Mouse (Mus musculus) kidney, postnatal 14 days (tissue): ENCODE measurements around the gene Hoxa5.

Source experiments
- DNase-seq: peaks from one replicate; pipeline ENCODE4 v3.0.0; 2022; ENCODE audit warnings: mixed read lengths

Gene Hoxa5

DNA sequence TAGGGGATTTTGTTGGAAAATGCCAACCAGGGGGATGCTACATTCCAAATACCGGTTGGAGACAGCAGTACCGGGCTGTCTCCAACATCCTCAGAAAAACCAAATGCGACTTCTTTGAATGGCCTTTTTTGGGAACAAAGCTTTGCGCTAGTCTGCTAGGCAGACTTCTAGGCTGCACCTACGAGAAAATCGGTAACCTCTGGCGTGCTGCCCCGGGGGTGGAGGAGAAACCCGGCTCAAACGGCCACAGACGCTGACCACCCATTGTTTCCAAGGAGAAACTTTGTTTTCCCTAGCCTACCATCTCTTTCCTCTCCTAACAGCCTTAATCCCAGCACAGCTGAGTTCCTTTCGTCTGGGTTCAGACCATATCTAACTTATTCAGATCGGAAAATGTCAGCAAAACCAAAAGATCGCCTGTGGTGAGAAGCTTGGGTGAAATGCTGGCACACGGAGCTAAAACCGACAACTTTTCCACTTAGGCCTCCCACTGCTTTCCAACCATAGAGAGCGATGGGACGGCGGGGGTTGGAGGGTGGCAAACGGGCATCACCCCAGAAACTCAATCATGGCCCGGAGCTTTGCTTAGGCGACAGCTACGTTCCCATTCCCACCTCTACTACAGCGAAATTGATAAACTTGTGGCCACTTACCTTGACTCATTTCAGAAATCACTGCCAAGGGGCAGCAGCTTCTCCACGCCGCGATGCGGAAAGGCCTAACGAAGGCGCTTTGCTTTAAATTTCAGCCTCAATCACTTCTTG is 35.4 kb upstream of the Hoxa5 start:
- DNase-seq, result peak; percentile 50

DNA sequence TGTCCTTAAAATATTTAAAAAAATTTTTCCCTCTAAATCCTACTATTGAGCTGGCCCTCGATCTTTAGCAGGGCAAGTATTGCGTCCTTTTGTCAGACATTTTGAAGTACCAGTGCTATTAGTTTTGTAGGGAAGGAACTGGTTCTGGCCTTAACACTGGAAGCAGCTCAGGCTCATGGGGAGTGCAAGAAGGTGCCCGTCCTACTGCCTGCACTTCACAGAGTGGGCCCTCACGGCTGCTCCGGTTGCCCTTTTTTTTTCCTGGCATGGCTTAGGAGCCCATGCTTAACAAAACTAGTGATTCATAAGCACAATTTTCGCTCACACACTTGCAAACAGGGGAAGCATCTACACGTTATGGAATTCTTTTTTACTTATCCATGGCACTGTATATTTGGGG is 34.6 kb upstream of the Hoxa5 start:
- peak; percentile 34 for DNase-seq

DNA sequence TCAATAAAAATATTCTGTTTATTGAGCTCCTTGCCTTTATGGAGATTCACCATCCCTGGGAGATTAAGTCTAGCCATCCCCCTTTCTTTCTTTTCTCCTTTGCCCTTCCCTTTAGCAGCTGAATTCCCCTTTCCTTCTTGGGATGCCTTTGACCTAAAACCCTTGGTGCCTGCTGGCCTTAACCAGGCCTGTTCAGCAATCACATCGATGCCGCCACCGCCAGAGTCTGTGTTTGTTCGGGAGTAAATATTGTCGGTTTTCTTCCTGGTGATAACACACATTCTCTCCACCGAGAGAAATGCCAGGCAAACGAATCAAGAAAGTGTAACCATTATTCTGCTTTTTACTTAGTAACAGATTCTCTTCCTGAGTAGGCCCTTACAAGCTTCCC is 33.8 kb upstream of the Hoxa5 start:
- DNase-seq, result peak; percentile 35

DNA sequence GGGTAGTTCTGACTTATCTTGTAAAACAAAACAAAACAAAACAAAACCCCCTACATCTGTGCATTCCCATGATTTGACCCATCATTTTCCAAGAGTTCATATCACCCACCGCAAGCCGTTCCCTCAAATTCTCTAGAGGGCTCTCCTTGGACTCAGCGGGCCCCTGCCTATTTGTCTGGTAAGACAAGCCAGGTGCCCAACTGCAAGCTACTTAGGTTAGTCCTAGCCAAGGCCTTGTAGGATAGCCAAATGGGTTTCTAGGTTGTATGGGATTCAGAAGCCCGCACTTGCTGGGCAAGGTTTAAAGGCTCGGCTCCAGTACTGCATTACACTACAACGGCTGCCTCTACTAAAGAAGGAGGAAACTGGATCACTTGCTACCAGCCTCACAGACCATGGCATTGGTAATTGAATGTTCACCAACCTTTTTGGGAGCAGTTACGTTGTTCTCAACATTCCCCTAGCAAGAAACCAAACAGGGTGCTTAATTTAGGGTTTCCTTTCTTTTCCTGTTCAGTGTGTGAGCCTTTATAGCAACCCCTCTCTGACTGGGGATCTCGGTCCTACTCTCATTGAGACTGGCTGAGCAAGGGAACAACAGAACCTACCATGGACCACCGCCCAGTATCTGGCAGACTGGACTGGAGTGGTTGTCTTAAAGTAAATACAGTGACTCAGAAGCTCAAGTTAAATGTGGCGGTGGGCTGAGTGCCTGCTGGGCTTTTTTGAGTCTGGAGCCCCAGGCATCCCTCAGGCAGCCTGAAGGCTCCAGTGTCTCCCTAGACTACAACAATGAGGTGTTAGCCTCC is 33.2 kb upstream of the Hoxa5 start:
- peak; percentile 32 for DNase-seq

DNA sequence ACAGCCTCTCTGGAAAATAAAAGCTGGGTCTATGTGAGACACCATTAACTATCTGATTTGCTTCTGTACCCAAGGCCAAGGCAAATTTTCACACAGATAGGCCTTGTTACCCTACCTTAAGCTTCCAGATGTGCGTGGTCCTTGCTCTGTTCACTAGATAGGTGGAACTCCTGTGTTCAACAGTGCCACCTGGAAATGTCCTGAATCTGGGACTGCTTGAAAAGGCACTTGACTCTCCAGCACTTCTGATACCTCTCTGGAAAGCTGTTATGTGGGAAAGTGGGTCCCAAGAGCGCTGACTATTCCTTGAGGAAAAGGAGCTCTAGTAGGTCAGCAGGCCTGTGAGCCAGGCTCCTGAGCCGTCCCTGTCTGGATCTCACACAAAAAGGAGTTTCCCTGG is 32.4 kb upstream of the Hoxa5 start:
- DNase-seq, result peak; percentile 28

DNA sequence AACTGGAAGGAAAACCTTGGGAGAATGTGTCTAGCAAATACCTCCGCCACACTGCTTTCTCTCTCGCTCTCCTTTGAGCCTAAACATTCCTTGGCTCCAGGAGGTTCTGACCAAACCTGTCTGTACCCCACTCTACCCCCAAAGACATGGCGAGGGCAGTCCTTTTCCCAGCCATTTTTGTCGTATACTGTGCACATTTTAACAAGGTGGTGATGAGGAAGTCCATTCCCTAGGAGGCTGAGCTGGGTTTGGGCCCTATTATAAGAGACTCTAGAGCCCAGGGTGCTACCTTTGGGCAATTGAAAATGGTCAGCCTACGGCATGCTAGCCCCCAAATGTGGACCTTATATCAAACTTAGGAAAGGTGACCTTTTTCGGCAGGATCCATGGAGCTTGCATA is 31.5 kb upstream of the Hoxa5 start:
- DNase-seq, result peak; percentile 17

DNA sequence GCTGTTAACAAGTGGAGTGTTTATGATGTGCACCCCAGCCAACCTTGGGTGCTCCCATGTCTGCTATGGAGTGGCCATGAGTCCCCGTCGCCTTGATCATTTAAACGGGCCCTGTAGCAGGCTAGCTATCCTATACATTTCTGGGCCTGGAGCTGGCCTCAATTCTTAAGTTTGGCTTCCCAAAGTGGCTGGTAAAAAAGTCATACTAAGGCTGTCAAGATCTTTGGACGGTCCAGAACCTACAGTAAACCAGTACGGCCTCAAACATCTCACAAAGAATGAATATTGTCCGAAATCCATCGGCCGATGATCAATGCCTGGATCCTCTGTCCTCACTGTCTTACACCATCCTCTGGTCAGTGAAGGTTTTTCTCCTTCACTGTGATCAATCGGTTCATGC is 30.9 kb upstream of the Hoxa5 start:
- DNase-seq, result no peak

DNA sequence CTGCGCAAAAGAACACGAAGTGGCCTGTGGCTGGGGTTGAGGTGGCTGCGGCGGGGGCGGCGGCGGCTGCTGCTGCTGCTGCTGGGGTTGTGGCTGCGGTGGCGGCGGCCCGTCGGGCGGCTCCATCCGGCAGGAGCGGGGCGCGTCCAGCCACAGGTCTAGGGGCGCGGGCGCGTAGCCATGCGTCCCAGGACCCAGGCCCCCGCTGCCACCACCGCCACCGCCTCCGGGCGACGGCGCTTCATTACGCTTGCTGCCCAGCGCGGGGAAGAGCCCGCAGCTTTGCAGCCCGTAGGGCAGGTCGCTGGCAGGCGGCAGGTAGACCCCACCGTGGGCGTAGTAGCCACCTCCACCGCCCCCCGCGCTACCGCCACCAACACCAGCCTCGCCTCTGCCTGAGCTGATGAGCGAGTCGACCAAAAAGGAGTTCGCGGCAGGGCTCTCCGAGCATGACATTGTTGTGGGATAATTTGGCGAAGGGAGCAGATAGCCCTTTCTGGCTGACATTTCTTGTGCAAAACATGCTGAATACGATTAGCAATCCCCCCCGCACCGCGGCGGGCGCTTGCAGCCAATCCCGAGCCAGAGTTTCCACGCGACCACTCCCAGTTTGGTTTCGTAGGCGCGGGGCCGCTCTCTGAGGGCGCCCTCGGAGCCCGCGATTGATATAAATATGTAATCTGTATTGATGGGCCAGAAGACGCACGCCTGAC is 30.2 kb upstream of the Hoxa5 start:
- DNase-seq, result peak; percentile 90

DNA sequence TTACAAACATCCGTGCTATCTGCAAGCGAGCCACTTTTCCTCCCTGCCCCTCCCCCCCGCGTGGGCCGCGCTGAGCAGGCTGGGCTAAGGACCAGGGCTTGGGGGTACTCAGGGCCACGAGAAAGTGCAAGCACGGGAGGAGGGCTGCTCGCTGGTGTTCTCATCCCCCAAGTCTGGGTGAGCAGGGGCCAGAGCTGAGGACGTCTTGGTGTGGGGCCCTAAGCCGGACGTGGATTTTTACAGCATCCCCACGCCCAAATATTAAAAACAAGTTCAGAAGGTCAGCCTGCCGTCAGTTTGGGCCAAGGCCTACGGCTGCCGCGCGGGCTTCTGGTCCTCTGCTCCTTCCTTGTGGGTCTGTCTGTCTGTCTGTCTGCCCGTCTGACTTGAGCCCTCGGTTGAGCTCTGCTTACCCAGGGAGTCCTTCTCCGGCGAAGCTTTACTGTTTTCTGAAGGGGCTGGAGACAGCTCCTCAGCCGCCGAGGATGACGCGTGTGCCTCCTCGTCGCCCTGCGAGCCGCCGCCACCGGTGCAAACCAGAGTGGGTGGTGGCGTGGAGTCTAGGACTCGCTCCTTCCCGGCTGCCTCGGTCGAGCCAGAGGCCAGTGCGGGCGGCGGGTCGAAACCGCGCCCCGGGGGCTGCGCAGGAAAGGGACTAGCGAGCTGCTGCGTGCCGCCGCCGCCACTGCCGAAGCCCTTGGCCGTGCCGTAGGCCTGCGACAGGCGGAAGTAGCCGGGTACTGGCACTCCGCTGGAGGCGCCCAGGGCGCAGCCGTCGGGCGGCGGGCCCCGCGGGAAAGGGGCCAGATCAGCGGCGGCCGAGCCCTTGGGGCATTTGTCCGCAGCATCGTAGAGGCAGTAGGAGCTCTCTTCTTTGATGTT is 29.4 kb upstream of the Hoxa5 start:
- peak; percentile 94 for DNase-seq

DNA sequence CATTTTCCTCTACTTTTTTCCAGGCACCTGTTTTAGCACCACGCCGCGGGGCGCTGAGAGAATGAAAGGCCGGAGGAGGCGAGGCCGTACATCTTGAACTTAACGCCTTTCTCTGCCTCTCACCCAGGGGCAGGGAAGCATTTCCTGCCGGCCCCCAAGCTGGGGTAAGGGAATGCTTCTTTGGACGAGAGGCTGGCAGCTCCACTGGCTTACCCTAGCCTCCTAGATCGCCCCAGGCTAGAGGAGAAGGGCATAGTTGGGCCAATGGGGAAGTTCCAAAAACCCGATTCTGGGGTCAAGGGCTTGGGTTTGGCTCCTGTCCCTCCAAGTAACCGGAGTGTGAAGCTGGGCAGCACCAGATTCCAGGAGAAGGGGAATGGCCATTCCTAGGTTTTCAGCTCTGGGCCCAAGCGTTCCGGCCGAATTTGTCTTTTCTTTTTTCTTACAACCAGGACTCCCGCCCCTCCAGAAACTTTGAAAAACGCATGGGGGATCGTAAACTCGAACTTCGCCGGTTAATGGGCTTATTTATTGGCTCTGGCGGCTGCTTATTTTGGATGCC is 28.7 kb upstream of the Hoxa5 start:
- no peak for DNase-seq

DNA sequence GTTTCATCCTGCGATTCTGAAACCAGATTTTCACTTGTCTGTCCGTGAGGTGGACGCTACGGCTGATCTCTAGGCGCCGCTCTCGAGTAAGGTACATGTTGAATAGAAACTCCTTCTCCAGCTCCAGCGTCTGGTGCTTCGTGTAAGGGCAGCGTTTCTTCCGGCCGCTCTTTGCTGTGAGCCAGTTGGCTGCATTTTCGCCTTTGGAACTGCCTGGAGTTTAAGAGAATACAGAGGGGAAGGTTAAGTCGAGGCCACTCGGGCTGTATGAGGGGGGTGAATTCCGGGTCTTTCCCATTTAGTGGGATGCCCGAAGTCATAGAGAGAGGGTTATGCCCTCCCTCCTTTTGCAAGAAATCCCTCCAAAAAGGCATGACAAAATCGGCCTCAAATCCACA is 28.2 kb upstream of the Hoxa5 start:
- DNase-seq, result peak; percentile 80

DNA sequence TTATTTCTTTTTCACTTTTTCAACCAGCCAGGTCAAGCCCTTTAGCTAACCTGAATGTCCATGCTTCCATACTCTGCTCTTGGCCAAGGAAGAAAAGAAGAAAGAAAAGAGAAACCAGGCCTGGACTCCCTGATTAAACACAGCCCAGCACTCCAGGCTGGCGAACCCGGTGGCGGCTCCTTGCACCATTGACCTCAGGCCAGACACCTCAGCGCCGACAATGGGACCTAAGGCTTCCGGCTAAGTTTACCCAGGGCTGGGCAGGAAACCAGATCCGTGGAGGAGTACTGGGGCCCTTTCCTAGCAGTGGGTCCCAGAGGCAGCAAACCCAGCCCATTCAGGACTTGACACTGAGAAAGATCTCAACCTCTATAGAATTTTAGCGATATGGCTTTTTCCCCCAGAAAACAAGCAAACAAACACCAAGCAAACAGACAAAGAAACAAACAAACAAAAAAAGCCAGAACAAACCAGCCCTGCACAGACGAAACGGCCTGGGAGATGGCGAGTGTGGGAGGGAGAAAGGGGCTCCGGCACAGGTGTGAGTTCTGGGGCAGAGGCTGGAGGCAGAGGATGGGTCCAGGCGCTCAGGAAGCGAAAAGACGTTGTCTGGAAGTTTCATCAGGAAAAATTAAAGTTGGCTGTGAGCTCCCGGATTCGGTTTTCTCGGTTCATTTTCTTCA is 27.6 kb upstream of the Hoxa5 start:
- DNase-seq, result peak; percentile 76

DNA sequence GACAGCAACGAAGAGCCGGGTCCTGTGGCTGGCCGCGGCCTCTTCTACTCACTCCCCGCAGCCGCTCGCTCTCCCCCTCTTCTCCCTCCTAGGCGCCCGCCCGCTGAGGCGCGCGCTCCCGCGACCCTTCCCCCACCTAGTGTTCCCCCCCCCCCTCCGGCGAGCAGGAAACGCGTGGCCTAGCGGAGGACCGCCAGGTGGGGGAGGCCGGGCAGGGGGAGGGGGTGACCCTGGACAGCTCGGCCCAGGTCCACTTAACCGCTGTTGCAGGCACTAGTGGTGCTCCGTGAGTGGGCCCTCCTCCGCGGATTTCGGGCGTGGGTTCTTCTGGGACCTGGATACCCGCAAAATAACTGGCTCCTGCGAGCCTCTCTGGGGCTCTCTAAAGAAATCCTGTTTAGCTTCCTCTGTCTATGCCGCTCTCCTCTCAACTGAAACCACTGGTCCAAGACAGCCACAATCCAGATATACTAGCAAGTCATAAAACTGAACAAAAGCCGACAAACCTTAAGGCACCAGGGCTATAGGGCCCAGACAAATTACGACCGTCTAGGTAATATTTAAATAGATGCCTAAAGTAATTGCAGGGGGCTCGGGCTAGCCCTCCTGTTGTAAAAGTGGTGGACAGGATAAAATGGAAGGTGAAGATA is 26.3 kb upstream of the Hoxa5 start, which contains the start of gene Hoxa9:
TSS of gene Hoxa9 (minus strand) at position 574 of the 650 bp plus-strand sequence.
- peak; percentile 85 for DNase-seq

DNA sequence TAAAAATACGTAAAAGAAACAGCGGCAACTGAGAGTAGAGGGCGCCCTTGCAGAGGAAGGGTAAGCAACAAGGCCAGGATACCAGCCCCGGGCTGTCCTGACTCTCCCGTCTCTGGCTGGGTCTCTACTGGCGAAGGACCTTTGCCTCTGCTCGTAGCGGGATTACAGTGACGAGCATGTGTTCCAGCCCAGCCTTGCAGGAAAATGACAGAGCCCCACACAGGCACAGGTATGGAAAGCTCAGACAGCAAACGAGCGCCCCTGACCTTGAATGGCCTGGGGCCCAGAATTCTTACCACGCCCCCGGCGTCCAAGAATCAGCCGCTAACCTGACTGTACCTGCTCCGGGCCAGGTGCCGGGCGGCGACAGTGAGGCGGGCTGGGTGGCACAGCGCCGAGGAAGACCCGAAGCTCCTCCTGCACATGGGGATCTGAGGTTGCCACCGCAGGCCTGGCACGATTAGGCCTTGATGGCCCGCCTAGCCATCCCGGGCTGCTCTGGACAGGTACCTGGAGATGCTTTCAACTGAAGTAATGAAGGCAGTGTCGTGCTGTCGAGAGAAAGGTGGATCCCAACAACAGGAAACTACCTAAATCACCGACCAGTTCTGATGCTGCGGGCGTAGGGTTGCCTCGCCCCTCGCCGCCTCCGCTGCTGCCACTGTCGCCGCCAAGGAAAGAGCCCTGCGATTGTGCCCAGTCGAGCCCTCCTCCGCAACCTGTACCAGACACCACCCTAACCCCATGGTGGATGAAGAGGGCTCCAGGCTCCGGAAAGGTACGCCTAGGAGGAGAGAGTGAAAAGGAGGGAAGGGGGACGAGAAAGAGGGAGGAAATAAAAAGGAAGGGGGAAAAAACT is 25.4 kb upstream of the Hoxa5 start:
- peak; percentile 86 for DNase-seq

DNA sequence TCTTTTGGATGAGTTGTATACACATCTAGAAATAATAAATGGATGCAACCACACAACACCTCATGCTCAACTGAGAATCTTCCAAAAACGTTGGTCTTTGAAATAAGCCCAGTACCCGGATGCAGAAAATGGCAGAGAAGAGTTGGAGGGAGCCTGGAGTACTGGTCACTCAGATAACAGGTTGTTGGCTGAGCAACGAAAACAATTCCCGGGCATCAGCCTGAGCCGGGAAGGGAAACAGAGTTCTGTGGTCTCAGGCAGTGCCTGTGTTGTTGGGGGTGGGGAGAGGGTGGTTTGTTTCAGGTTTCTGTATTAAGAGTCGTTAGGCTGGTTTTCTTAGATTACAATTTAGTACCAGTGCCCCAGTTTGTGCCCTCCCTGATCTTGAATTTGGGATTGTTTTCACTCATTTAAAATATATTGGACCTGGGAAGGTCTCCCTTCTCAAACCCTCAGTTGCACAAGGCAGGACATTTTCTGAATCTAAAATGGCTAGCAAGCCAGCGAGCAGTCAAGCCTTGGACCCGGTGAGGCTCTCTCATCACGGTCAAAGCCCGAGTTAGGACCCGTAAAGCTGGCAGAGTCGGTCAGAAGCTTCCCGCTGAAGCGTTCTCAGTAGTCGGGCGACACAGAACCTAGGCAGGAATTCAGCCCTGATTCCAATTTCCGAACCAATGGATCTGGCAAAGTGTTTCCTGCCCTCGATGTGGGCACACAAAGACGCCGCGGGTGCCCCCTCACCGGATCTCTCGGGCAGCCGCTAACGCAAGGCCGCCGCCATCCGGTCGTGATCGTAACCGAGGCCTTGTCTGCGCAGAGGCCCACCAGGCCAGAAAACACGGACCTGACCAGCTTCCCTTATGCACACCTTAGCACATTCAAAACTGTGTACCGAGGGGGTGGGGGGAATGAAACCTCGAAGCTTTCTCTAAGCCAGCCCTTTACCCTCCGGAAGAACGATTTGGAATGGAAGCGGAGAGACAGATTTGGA is 24.4 kb upstream of the Hoxa5 start:
- no peak for DNase-seq

DNA sequence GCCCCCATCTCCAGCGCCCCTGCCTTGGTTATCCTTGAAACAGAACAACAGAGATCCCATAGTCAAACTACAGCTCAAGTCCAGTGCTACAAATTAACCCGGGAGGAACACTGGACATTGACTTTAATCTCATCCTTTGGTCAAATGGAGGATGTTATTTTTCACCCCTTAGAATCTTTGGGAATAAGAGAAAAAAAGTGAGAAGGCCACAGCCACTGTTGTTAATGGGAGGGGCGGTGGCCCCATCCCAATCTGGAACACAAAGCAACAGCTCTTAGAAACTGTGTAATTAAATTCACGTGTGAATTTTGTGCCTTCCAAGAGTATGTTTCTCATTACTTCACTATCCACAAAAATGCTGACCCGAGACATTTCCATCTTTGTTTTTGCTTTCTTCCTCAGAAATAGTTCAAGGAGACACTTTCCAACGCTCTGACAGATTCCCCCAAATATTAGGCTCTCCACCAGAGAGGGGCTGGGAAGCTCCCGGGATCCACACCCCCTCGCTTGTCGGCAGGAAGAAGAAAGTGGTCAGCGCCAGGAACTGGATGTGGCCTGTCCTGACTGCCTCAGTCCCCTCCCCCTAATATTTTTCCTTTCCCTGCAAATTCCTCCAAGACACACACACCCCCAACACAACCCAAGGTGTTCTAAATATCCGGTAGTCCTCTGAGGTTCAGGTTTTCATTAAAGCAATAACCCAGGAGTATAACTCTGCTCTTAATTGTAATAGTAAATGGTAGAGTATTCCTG is 23.3 kb upstream of the Hoxa5 start:
- peak; percentile 76 for DNase-seq

DNA sequence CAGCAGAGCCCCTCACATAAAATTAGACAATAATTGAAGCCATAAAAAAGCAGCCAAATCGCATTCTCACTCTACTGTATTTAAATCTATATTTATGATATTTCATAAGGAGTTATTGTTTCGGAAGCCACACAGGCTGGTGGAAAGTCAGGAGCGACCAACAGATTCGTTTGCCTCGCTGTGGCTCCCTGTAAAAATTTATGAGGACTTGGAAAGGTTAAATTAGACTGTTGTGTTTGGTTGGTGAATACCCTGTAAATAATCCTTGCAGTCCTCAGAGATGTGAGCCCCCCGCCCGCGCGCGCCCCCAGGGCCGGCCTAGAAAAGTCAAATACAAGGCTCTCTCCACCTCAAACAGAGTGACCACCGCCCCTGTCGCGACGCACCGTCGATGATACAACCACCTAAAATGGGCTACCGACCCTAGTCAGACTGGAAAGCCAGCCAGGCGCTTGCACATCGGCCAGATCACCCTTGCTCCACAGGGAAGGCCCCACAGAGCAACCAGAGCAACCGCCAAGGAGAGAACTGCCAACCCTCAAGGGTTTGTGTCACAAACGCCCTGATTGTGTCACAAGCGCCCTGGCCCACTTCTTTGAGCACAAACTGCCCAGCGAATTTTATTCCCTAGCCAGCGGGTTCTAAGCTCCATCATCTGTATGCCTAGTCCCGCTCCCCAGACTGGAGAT is 22.3 kb upstream of the Hoxa5 start:
- no peak for DNase-seq
